25 mouse cellular contexts compared by ENCODE assay signal in genomic region chrX:159144674-159145073, GRCm38 (mm10).
DNase-seq lines count a peak whose midpoint lies in the region; ATAC-seq and TF ChIP-seq lines count a peak whose summit lies in the region.
"Had no signal": no experiment of that assay in that cellular context is flagged by ENCODE, and none has a peak within 500 bp of the region (broad histone marks: within the 10 kb centered on the region; RNA-seq: fewer than 3 reads in every experiment).

No protein-coding gene starts in this region.

- 53% methylated on average over 3 of the region's 3 CpGs for WGBS in lung, postnatal 0 days
- 35% methylated on average over 3 of the region's 3 CpGs for WGBS in lung, adult 2 months
- 71% methylated on average over 3 of the region's 3 CpGs for WGBS in hindbrain, postnatal 0 days

- no peak overlapping the region for H3K4me3 ChIP-seq in lung, postnatal 0 days (ENCODE audit: low read depth, low read length)
- no peak overlapping the region for H3K4me3 ChIP-seq in lung, adult 2 months (replicated peaks; ENCODE audit: extremely low read depth, low read depth, low read length)
- H3K4me3 ChIP-seq in hindbrain, postnatal 0 days (ENCODE audit: low read length), result no peak overlapping the region
- H3K4me3 ChIP-seq: embryonic facial prominence, embryonic 12.5 days; embryonic facial prominence, embryonic 15.5 days; heart, embryonic 12.5 days; heart, embryonic 15.5 days; hindbrain, embryonic 15.5 days; intestine, embryonic 15.5 days had no signal

- TF ChIP-seq POLR2A in lung, adult 2 months (IDR thresholded peaks at IDR 0.05; ENCODE audit: borderline replicate concordance, extremely low read depth, low read depth, low read length), result no peak

- TF ChIP-seq CTCF in lung, postnatal 0 days (IDR thresholded peaks at IDR 0.05), result no peak
- TF ChIP-seq CTCF in lung, adult 2 months (IDR thresholded peaks at IDR 0.05; ENCODE audit: insufficient read depth, low read length), result no peak
- no peak for TF ChIP-seq CTCF in hindbrain, postnatal 0 days (IDR thresholded peaks at IDR 0.05; ENCODE audit: low read depth)

- no peak overlapping the region for H3K4me2 ChIP-seq in lung, postnatal 0 days (replicated peaks; ENCODE audit: low read depth, low read length)
- H3K4me2 ChIP-seq in hindbrain, postnatal 0 days (ENCODE audit: low read depth, low read length), result no peak overlapping the region
- H3K4me2 ChIP-seq: embryonic facial prominence, embryonic 12.5 days; embryonic facial prominence, embryonic 15.5 days; heart, embryonic 12.5 days; heart, embryonic 15.5 days; hindbrain, embryonic 15.5 days; intestine, embryonic 15.5 days had no signal

- no peaks in the 10 kb centered on the region for H3K9me3 ChIP-seq in lung, postnatal 0 days (ENCODE audit: low read length)
- H3K9me3 ChIP-seq in hindbrain, postnatal 0 days (ENCODE audit: low read length), result no peaks in the 10 kb centered on the region
- H3K9me3 ChIP-seq: embryonic facial prominence, embryonic 12.5 days; embryonic facial prominence, embryonic 15.5 days; G1E; heart, embryonic 12.5 days; heart, embryonic 15.5 days; hindbrain, embryonic 15.5 days; intestine, embryonic 15.5 days had no signal

- H3K9ac ChIP-seq in lung, postnatal 0 days (replicated peaks; ENCODE audit: low read depth), result no peak overlapping the region
- H3K9ac ChIP-seq in hindbrain, postnatal 0 days (replicated peaks; ENCODE audit: low read length), result no peak overlapping the region
- H3K9ac ChIP-seq: embryonic facial prominence, embryonic 12.5 days; embryonic facial prominence, embryonic 15.5 days; forebrain, postnatal 0 days; heart, embryonic 12.5 days; heart, embryonic 15.5 days; hindbrain, embryonic 15.5 days; intestine, embryonic 15.5 days had no signal

- H3K4me1 ChIP-seq in lung, postnatal 0 days (ENCODE audit: insufficient read depth, low read depth, low read length), result no peaks in the 10 kb centered on the region
- H3K4me1 ChIP-seq in lung, adult 2 months (ENCODE audit: control insufficient read depth, insufficient read depth, low read length), result peaks cover 7% of the 10 kb centered on the region
- no peaks in the 10 kb centered on the region for H3K4me1 ChIP-seq in hindbrain, postnatal 0 days (ENCODE audit: insufficient read depth, low read length)
- H3K4me1 ChIP-seq: embryonic facial prominence, embryonic 12.5 days; embryonic facial prominence, embryonic 15.5 days; heart, embryonic 12.5 days; heart, embryonic 15.5 days; hindbrain, embryonic 15.5 days; intestine, embryonic 15.5 days had no signal

- no peak overlapping the region for H3K27ac ChIP-seq in lung, postnatal 0 days (ENCODE audit: low read length)
- no peak overlapping the region for H3K27ac ChIP-seq in hindbrain, postnatal 0 days
- H3K27ac ChIP-seq: embryonic facial prominence, embryonic 12.5 days; embryonic facial prominence, embryonic 15.5 days; heart, embryonic 15.5 days; hindbrain, embryonic 15.5 days; intestine, embryonic 15.5 days had no signal

- peak; percentile 6 for DNase-seq in lung, postnatal 0 days (ENCODE audit: low spot score)
- no peak for DNase-seq in lung, adult 2 months
- DNase-seq in right cerebral cortex, postnatal 36 days (ENCODE audit: low spot score in 2 of 2), result no peak
- DNase-seq in hindbrain, postnatal 0 days (ENCODE audit: low spot score), result no peak
- DNase-seq in adrenal gland, postnatal 4 days (ENCODE audit: low spot score in 2 of 2), result no peak
- DNase-seq: adrenal gland, postnatal 14 days; B cell, adult 2 months; cerebellum, adult 18-20 months; cerebellum, adult 9-10 months; cerebellum, postnatal 14 days; forebrain, postnatal 0 days; gastrocnemius, postnatal 36 days; heart, postnatal 10 days; heart, postnatal 36 days had no signal

- H3K27me3 ChIP-seq in lung, postnatal 0 days (replicated peaks; ENCODE audit: insufficient read depth, low read length), result no peaks in the 10 kb centered on the region
- no peaks in the 10 kb centered on the region for H3K27me3 ChIP-seq in hindbrain, postnatal 0 days (ENCODE audit: insufficient read depth, low read length)
- H3K27me3 ChIP-seq: CH12.LX; embryonic facial prominence, embryonic 12.5 days; embryonic facial prominence, embryonic 15.5 days; heart, embryonic 12.5 days; heart, embryonic 15.5 days; hindbrain, embryonic 15.5 days; intestine, embryonic 15.5 days had no signal

- H3K36me3 ChIP-seq in lung, postnatal 0 days (ENCODE audit: insufficient read depth, low read length), result no peaks in the 10 kb centered on the region
- H3K36me3 ChIP-seq in hindbrain, postnatal 0 days (ENCODE audit: insufficient read depth, low read length), result no peaks in the 10 kb centered on the region
- H3K36me3 ChIP-seq: embryonic facial prominence, embryonic 12.5 days; embryonic facial prominence, embryonic 15.5 days; G1E; heart, embryonic 12.5 days; heart, embryonic 15.5 days; hindbrain, embryonic 15.5 days; intestine, embryonic 15.5 days had no signal

- no peak for ATAC-seq in lung, postnatal 0 days
- ATAC-seq in granulocyte monocyte progenitor cell, adult 5-6 weeks (replicated peaks; ENCODE audit: poor library complexity, severe bottlenecking), result peak; percentile 89
- peak; percentile 79 for ATAC-seq in megakaryocyte, adult 5-6 weeks (ENCODE audit: poor library complexity, severe bottlenecking)
- no peak for ATAC-seq in hindbrain, postnatal 0 days
- ATAC-seq: forebrain, embryonic 14.5 days; forebrain, postnatal 0 days; intestine, embryonic 15.5 days had no signal

- TF ChIP-seq EP300 in lung, postnatal 0 days (IDR thresholded peaks at IDR 0.05), result no peak

Comparison
In these comparisons a context has a peak if more than half of its experiments do, and no peak if none do; other contexts are left out.
1. ATAC-seq: peak in granulocyte monocyte progenitor cell, adult 5-6 weeks (single experiment) and megakaryocyte, adult 5-6 weeks (single experiment); none in lung, postnatal 0 days (single experiment) and hindbrain, postnatal 0 days (single experiment).